Mouse (Mus musculus) cortical plate, adult 2 months (tissue): ENCODE results near the gene 1110051M20Rik.

Source experiments
- CTCF ChIP-seq: fragments of 200-500 bp; IDR thresholded peaks from 2 replicates; pipeline ENCODE4 v1.5.1; 2011; ENCODE audit warnings: mild to moderate bottlenecking, control low read depth, low read length; ENCODE audit not compliant: insufficient read depth; ENCODE audit errors: extremely low read depth
- POLR2A ChIP-seq: fragments of 200-500 bp; IDR thresholded peaks from 2 replicates; pipeline ENCODE4 v1.6.1; 2011; ENCODE audit warnings: mild to moderate bottlenecking, low read length, control low read depth; ENCODE audit not compliant: insufficient read depth; ENCODE audit errors: extremely low read depth

- TF ChIP-seq CTCF (no peak), POLR2A (no peak)
These were observed 115.8 kb downstream of the 1110051M20Rik start for GRCm38 (mm10) chr2:91328729-91329125.
